In the genomic region with DNA sequence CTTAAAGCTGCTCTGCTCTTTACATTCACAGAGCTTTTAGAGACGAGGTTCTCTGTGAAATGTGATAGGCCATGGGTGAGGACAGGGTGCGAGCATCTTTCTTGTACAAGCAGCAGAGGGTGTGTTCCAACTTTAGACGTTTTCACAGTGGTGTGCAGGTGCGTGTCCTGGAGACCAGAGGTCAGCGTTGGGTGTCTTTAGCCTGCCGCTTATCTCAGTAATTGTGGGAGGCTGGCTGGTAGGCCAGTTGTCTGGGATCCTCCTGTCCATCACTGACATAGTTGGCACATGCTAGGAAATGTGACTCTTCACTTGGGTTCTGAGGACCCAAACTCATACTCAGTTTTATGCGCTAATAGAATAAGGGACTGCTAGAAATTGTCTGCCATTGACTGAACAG, we compare ENCODE assay signal across 17 mouse cellular contexts.
DNase-seq lines count a peak whose midpoint lies in the region; ATAC-seq and TF ChIP-seq lines count a peak whose summit lies in the region.
"Had no signal": no experiment of that assay in that cellular context is flagged by ENCODE, and none has a peak within 500 bp of the region (broad histone marks: within the 10 kb centered on the region; RNA-seq: fewer than 3 reads in every experiment).

No protein-coding gene starts in this region.

- ATAC-seq in forebrain, embryonic 14.5 days: no peak
- ATAC-seq in forebrain, embryonic 11.5 days (replicated peaks; ENCODE audit: low FRiP score): no peak
- no peak for ATAC-seq in hindbrain, embryonic 11.5 days (ENCODE audit: low FRiP score)
- ATAC-seq in liver, embryonic 12.5 days: no peak
- ATAC-seq in liver, embryonic 11.5 days (replicated peaks; ENCODE audit: low FRiP score): no peak
- no peak for ATAC-seq in midbrain, postnatal 0 days (ENCODE audit: low FRiP score)
- ATAC-seq: lung, postnatal 0 days had no signal

- TF ChIP-seq CTCF in midbrain, postnatal 0 days (IDR thresholded peaks at IDR 0.05): no peak

- no peak for DNase-seq in forebrain, embryonic 14.5 days (ENCODE audit: low spot score)
- no peak for DNase-seq in forebrain, embryonic 11.5 days (ENCODE audit: low spot score)
- no peak for DNase-seq in hindbrain, embryonic 10.5 days (ENCODE audit: low spot score)
- no peak for DNase-seq in hindbrain, embryonic 11.5 days (ENCODE audit: low spot score)
- no peak for DNase-seq in liver, embryonic 11.5 days (ENCODE audit: low spot score)
- DNase-seq in midbrain, postnatal 0 days (ENCODE audit: low spot score): no peak
- DNase-seq in adrenal gland, postnatal 36 days: no peak
- DNase-seq: adrenal gland, postnatal 14 days; cerebellum, adult 8-10 months; gastrocnemius, postnatal 25 days; heart, postnatal 4 days; right cerebral cortex, postnatal 25 days; thymus, postnatal 36 days had no signal

- H3K4me1 ChIP-seq in forebrain, embryonic 14.5 days (ENCODE audit: control insufficient read depth, insufficient read depth, low read length): peaks cover 37% of the 10 kb centered on the region
- H3K4me1 ChIP-seq in forebrain, embryonic 11.5 days (replicated peaks; ENCODE audit: control insufficient read depth, insufficient read depth, low read length): peaks cover 18% of the 10 kb centered on the region
- peaks cover 87% of the 10 kb centered on the region for H3K4me1 ChIP-seq in hindbrain, embryonic 10.5 days (replicated peaks)
- H3K4me1 ChIP-seq in hindbrain, embryonic 11.5 days (replicated peaks; ENCODE audit: control insufficient read depth, insufficient read depth, low read length): peaks cover 6% of the 10 kb centered on the region; the same call in 1 of the 2 replicates
- peaks cover 95% of the 10 kb centered on the region for H3K4me1 ChIP-seq in liver, embryonic 12.5 days
- H3K4me1 ChIP-seq in liver, embryonic 11.5 days (replicated peaks; ENCODE audit: control insufficient read depth, insufficient read depth, low read length): peaks cover 68% of the 10 kb centered on the region
- no peaks in the 10 kb centered on the region for H3K4me1 ChIP-seq in midbrain, postnatal 0 days (ENCODE audit: insufficient read depth, low read length)

- 71% methylated on average over 7 of the region's 7 CpGs for WGBS in forebrain, embryonic 14.5 days
- 68% methylated on average over 7 of the region's 7 CpGs for WGBS in forebrain, embryonic 11.5 days
- WGBS in hindbrain, embryonic 10.5 days: 64% methylated on average over 7 of the region's 7 CpGs
- WGBS in hindbrain, embryonic 11.5 days: 66% methylated on average over 7 of the region's 7 CpGs
- WGBS in liver, embryonic 12.5 days (ENCODE audit: insufficient replicate concordance): 45% methylated on average over 7 of the region's 7 CpGs
- WGBS in liver, embryonic 11.5 days: 47% methylated on average over 7 of the region's 7 CpGs
- WGBS in midbrain, postnatal 0 days: 56% methylated on average over 7 of the region's 7 CpGs

- no peak overlapping the region for H3K4me3 ChIP-seq in forebrain, embryonic 14.5 days (ENCODE audit: low read depth, low read length)
- no peak overlapping the region for H3K4me3 ChIP-seq in forebrain, embryonic 11.5 days (ENCODE audit: low read depth, low read length)
- H3K4me3 ChIP-seq in hindbrain, embryonic 10.5 days: no peak overlapping the region
- H3K4me3 ChIP-seq in hindbrain, embryonic 11.5 days (ENCODE audit: low read depth, low read length): no peak overlapping the region
- no peak overlapping the region for H3K4me3 ChIP-seq in liver, embryonic 12.5 days
- no peak overlapping the region for H3K4me3 ChIP-seq in liver, embryonic 11.5 days (ENCODE audit: low read depth, low read length)
- H3K4me3 ChIP-seq in midbrain, postnatal 0 days (ENCODE audit: low read depth, low read length): no peak overlapping the region
- H3K4me3 ChIP-seq: embryonic facial prominence, embryonic 15.5 days; limb, embryonic 13.5 days had no signal

- no peak overlapping the region for H3K9ac ChIP-seq in forebrain, embryonic 14.5 days (ENCODE audit: low read length)
- no peak overlapping the region for H3K9ac ChIP-seq in forebrain, embryonic 11.5 days (ENCODE audit: low read length)
- H3K9ac ChIP-seq in hindbrain, embryonic 11.5 days (ENCODE audit: low read depth, low read length): no peak overlapping the region
- H3K9ac ChIP-seq in liver, embryonic 12.5 days: no peak overlapping the region
- no peak overlapping the region for H3K9ac ChIP-seq in liver, embryonic 11.5 days (ENCODE audit: low read depth, low read length)
- H3K9ac ChIP-seq in midbrain, postnatal 0 days (replicated peaks; ENCODE audit: low read length, poor library complexity, severe bottlenecking): no peak overlapping the region
- H3K9ac ChIP-seq: embryonic facial prominence, embryonic 15.5 days; limb, embryonic 13.5 days had no signal

- no peaks in the 10 kb centered on the region for H3K36me3 ChIP-seq in forebrain, embryonic 14.5 days (ENCODE audit: control insufficient read depth, insufficient read depth, low read length)
- no peaks in the 10 kb centered on the region for H3K36me3 ChIP-seq in forebrain, embryonic 11.5 days (ENCODE audit: control insufficient read depth, insufficient read depth, low read length)
- H3K36me3 ChIP-seq in hindbrain, embryonic 10.5 days: no peaks in the 10 kb centered on the region
- H3K36me3 ChIP-seq in hindbrain, embryonic 11.5 days (ENCODE audit: control insufficient read depth, insufficient read depth, low read length): no peaks in the 10 kb centered on the region
- H3K36me3 ChIP-seq in liver, embryonic 12.5 days: no peaks in the 10 kb centered on the region
- no peaks in the 10 kb centered on the region for H3K36me3 ChIP-seq in liver, embryonic 11.5 days (ENCODE audit: control insufficient read depth, insufficient read depth, low read length)
- H3K36me3 ChIP-seq in midbrain, postnatal 0 days (ENCODE audit: insufficient read depth, low read length): no peaks in the 10 kb centered on the region
- H3K36me3 ChIP-seq: embryonic facial prominence, embryonic 15.5 days; limb, embryonic 13.5 days had no signal

- H3K27ac ChIP-seq in forebrain, embryonic 14.5 days (ENCODE audit: low read depth, low read length): peak overlapping the region; percentile 33; the same call in 1 of the 2 replicates
- no peak overlapping the region for H3K27ac ChIP-seq in forebrain, embryonic 11.5 days (ENCODE audit: low read depth, low read length)
- peak overlapping the region; percentile 67; the same call in 1 of the 2 replicates for H3K27ac ChIP-seq in hindbrain, embryonic 10.5 days
- H3K27ac ChIP-seq in hindbrain, embryonic 11.5 days (ENCODE audit: low read depth, low read length): no peak overlapping the region
- H3K27ac ChIP-seq in liver, embryonic 12.5 days: peak overlapping the region; percentile 57
- no peak overlapping the region for H3K27ac ChIP-seq in liver, embryonic 11.5 days (ENCODE audit: low read depth, low read length)
- H3K27ac ChIP-seq in midbrain, postnatal 0 days (ENCODE audit: low read depth, low read length): 0 out of 2 replicates have a peak overlapping the region, but pooled peaks have one; percentile 1
- H3K27ac ChIP-seq: embryonic facial prominence, embryonic 15.5 days; limb, embryonic 13.5 days had no signal

- no peak overlapping the region for H3K4me2 ChIP-seq in forebrain, embryonic 14.5 days (ENCODE audit: low read length)
- no peak overlapping the region for H3K4me2 ChIP-seq in forebrain, embryonic 11.5 days (ENCODE audit: low read depth, low read length, severe bottlenecking)
- no peak overlapping the region for H3K4me2 ChIP-seq in hindbrain, embryonic 11.5 days (replicated peaks; ENCODE audit: low read depth, low read length)
- H3K4me2 ChIP-seq in liver, embryonic 12.5 days: no peak overlapping the region
- no peak overlapping the region for H3K4me2 ChIP-seq in liver, embryonic 11.5 days
- no peak overlapping the region for H3K4me2 ChIP-seq in midbrain, postnatal 0 days (ENCODE audit: low read depth, low read length, poor library complexity, severe bottlenecking)
- H3K4me2 ChIP-seq: embryonic facial prominence, embryonic 15.5 days; limb, embryonic 13.5 days had no signal

- H3K27me3 ChIP-seq in forebrain, embryonic 14.5 days (replicated peaks; ENCODE audit: control insufficient read depth, insufficient read depth, low read length): no peaks in the 10 kb centered on the region
- no peaks in the 10 kb centered on the region for H3K27me3 ChIP-seq in forebrain, embryonic 11.5 days (ENCODE audit: control insufficient read depth, insufficient read depth, low read length)
- no peaks in the 10 kb centered on the region for H3K27me3 ChIP-seq in hindbrain, embryonic 10.5 days (ENCODE audit: insufficient read depth, poor library complexity, severe bottlenecking)
- no peaks in the 10 kb centered on the region for H3K27me3 ChIP-seq in hindbrain, embryonic 11.5 days (ENCODE audit: control insufficient read depth, insufficient read depth, low read length)
- H3K27me3 ChIP-seq in liver, embryonic 12.5 days (replicated peaks): no peaks in the 10 kb centered on the region
- H3K27me3 ChIP-seq in liver, embryonic 11.5 days (replicated peaks; ENCODE audit: control insufficient read depth, insufficient read depth, low read length): no peaks in the 10 kb centered on the region
- no peaks in the 10 kb centered on the region for H3K27me3 ChIP-seq in midbrain, postnatal 0 days (ENCODE audit: insufficient read depth, low read length)
- H3K27me3 ChIP-seq: embryonic facial prominence, embryonic 15.5 days; limb, embryonic 13.5 days had no signal

- no peaks in the 10 kb centered on the region for H3K9me3 ChIP-seq in forebrain, embryonic 14.5 days (replicated peaks; ENCODE audit: control insufficient read depth, low read length)
- H3K9me3 ChIP-seq in forebrain, embryonic 11.5 days (ENCODE audit: control insufficient read depth, low read length): no peaks in the 10 kb centered on the region
- H3K9me3 ChIP-seq in hindbrain, embryonic 10.5 days: no peaks in the 10 kb centered on the region
- H3K9me3 ChIP-seq in hindbrain, embryonic 11.5 days (ENCODE audit: control insufficient read depth, low read length): no peaks in the 10 kb centered on the region
- H3K9me3 ChIP-seq in liver, embryonic 12.5 days (replicated peaks): no peaks in the 10 kb centered on the region
- no peaks in the 10 kb centered on the region for H3K9me3 ChIP-seq in liver, embryonic 11.5 days (ENCODE audit: control insufficient read depth, low read length)
- no peaks in the 10 kb centered on the region for H3K9me3 ChIP-seq in midbrain, postnatal 0 days (ENCODE audit: low read length)
- H3K9me3 ChIP-seq: embryonic facial prominence, embryonic 15.5 days; limb, embryonic 13.5 days had no signal

Comparison
In these comparisons a context has a peak if more than half of its experiments do, and no peak if none do; other contexts are left out.
1. H3K27ac ChIP-seq: peak in forebrain, embryonic 14.5 days (single experiment), hindbrain, embryonic 10.5 days (single experiment), liver, embryonic 12.5 days (single experiment) and midbrain, postnatal 0 days (single experiment); none in forebrain, embryonic 11.5 days (single experiment), hindbrain, embryonic 11.5 days (single experiment) and liver, embryonic 11.5 days (single experiment).